Comparison of ENCODE assay signal across 8 mouse cellular contexts in the genomic region with DNA sequence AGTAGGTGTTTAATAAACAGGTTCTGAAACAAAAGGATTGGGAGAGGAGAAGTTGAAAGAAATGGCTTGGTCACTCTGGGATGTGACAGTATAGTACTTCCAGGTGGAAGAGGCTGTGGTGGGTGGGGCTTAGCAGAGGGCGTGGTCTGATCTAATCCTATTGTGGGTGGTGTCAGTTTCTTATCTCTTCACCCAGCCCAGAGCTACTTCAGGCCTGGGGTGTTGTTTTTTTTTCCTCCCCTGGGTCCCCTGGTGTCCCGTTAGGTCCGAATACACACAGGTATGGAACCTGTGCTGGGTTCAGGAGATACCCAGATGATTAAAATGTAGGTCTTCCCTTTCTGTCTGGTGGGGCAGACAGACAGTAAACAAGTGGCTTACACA. TPM values are rescaled to one million over a fixed set of nuclear protein-coding genes. Genes with fewer than 3 reads are reported as not detected.
DNase-seq lines count a peak whose midpoint lies in the region; ATAC-seq and TF ChIP-seq lines count a peak whose summit lies in the region.

No protein-coding gene starts in this region.

- no peaks in the 10 kb centered on the region for H3K36me3 ChIP-seq in forebrain, embryonic 13.5 days (ENCODE audit: poor library complexity, severe bottlenecking)
- H3K36me3 ChIP-seq in hindbrain, embryonic 14.5 days (replicated peaks; ENCODE audit: control insufficient read depth, insufficient read depth) = 0 out of 2 replicates have a peak, but pooled peaks cover 3% of the 10 kb centered on the region
- 0 out of 2 replicates have a peak, but pooled peaks cover 3% of the 10 kb centered on the region for H3K36me3 ChIP-seq in liver, embryonic 11.5 days (ENCODE audit: control insufficient read depth, insufficient read depth, low read length)
- no peaks in the 10 kb centered on the region for H3K36me3 ChIP-seq in myocyte (ENCODE audit: control insufficient read depth, insufficient read depth)

- DNase-seq in urinary bladder, adult 18-20 months (ENCODE audit: low spot score in 2 of 2) = peak; percentile 49 to 51
- DNase-seq in urinary bladder, adult 2 months (ENCODE audit: low spot score) = no peak
- no peak for DNase-seq in hindbrain, embryonic 14.5 days (ENCODE audit: low spot score)
- peak; percentile 71 for DNase-seq in liver, embryonic 11.5 days (ENCODE audit: low spot score)
- peak; percentile 84 for DNase-seq in thymus, postnatal 4 days
- no peak for DNase-seq in Muller cell, postnatal 12 days (ENCODE audit: inconsistent ontology term)

- no peaks in the 10 kb centered on the region for H3K9me3 ChIP-seq in forebrain, embryonic 13.5 days (replicated peaks)
- no peaks in the 10 kb centered on the region for H3K9me3 ChIP-seq in hindbrain, embryonic 14.5 days (ENCODE audit: control insufficient read depth, low read length)
- H3K9me3 ChIP-seq in liver, embryonic 11.5 days (ENCODE audit: control insufficient read depth, low read length) = no peaks in the 10 kb centered on the region

- ATAC-seq in forebrain, embryonic 13.5 days = no peak
- ATAC-seq in hindbrain, embryonic 14.5 days (ENCODE audit: low FRiP score) = no peak
- ATAC-seq in liver, embryonic 11.5 days (replicated peaks; ENCODE audit: low FRiP score) = peak; percentile 69

- 41% methylated on average over 3 of the region's 3 CpGs for WGBS in forebrain, embryonic 13.5 days
- 28% methylated on average over 3 of the region's 3 CpGs for WGBS in hindbrain, embryonic 14.5 days
- WGBS in liver, embryonic 11.5 days = 7% methylated on average over 3 of the region's 3 CpGs

- H3K4me3 ChIP-seq in forebrain, embryonic 13.5 days = no peak overlapping the region
- H3K4me3 ChIP-seq in hindbrain, embryonic 14.5 days (replicated peaks; ENCODE audit: low read length) = no peak overlapping the region
- H3K4me3 ChIP-seq in liver, embryonic 11.5 days (ENCODE audit: low read depth, low read length) = peak overlapping the region; percentile 100
- H3K4me3 ChIP-seq in myocyte = peak overlapping the region; percentile 31

- no peak for TF ChIP-seq POLR2A in myocyte (IDR thresholded peaks at IDR 0.05; ENCODE audit: insufficient read length, low read depth)

- H3K4me1 ChIP-seq in forebrain, embryonic 13.5 days = peaks cover 35% of the 10 kb centered on the region
- H3K4me1 ChIP-seq in hindbrain, embryonic 14.5 days (replicated peaks; ENCODE audit: control insufficient read depth, insufficient read depth, low read length) = peaks cover 30% of the 10 kb centered on the region
- H3K4me1 ChIP-seq in liver, embryonic 11.5 days (replicated peaks; ENCODE audit: control insufficient read depth, insufficient read depth, low read length) = peaks cover 36% of the 10 kb centered on the region

- H3K79me2 ChIP-seq in myocyte (ENCODE audit: control insufficient read depth, insufficient read depth) = peaks cover 13% of the 10 kb centered on the region

- peak overlapping the region; percentile 94 for H3K27ac ChIP-seq in forebrain, embryonic 13.5 days
- H3K27ac ChIP-seq in hindbrain, embryonic 14.5 days = peak overlapping the region; percentile 100
- H3K27ac ChIP-seq in liver, embryonic 11.5 days (ENCODE audit: low read depth, low read length) = peak overlapping the region; percentile 100

- H3ac ChIP-seq in myocyte (ENCODE audit: control insufficient read depth, insufficient read length) = no peak overlapping the region

- H3K9ac ChIP-seq in forebrain, embryonic 13.5 days = no peak overlapping the region
- H3K9ac ChIP-seq in hindbrain, embryonic 14.5 days = no peak overlapping the region
- peak overlapping the region; percentile 56 for H3K9ac ChIP-seq in liver, embryonic 11.5 days (ENCODE audit: low read depth, low read length)

- 0 out of 2 replicates have a peak overlapping the region, but pooled peaks have one; percentile 94 for H3K4me2 ChIP-seq in forebrain, embryonic 13.5 days
- no peak overlapping the region for H3K4me2 ChIP-seq in hindbrain, embryonic 14.5 days (replicated peaks)
- H3K4me2 ChIP-seq in liver, embryonic 11.5 days = peak overlapping the region; percentile 95
- H3K4me2 ChIP-seq in myocyte (ENCODE audit: low read depth) = peak overlapping the region; percentile 97

- H3K27me3 ChIP-seq in forebrain, embryonic 13.5 days = no peaks in the 10 kb centered on the region
- no peaks in the 10 kb centered on the region for H3K27me3 ChIP-seq in hindbrain, embryonic 14.5 days (ENCODE audit: control insufficient read depth, insufficient read depth, low read length)
- no peaks in the 10 kb centered on the region for H3K27me3 ChIP-seq in liver, embryonic 11.5 days (replicated peaks; ENCODE audit: control insufficient read depth, insufficient read depth, low read length)
- no peaks in the 10 kb centered on the region for H3K27me3 ChIP-seq in myocyte (ENCODE audit: control insufficient read depth, insufficient read depth, insufficient read length)

TF ChIP-seq in myocyte, 11 proteins besides CTCF, POLR2A, EP300 and RAD21:
- no peak for TF ChIP-seq USF1 (IDR thresholded peaks at IDR 0.05; ENCODE audit: low read depth)
- TF ChIP-seq MYOG (IDR thresholded peaks at IDR 0.05; ENCODE audit: control insufficient read depth in 1 of 3, insufficient read depth in 1 of 3, insufficient read length in 2 of 3, low read depth in 2 of 3) = no peak
- no peak for TF ChIP-seq CEBPB (IDR thresholded peaks at IDR 0.05; ENCODE audit: insufficient read depth, poor library complexity, severe bottlenecking)
- no peak for TF ChIP-seq MAX (IDR thresholded peaks at IDR 0.05; ENCODE audit: low read depth)
- TF ChIP-seq TCF12 (IDR thresholded peaks at IDR 0.05; ENCODE audit: insufficient read depth, poor library complexity, severe bottlenecking) = no peak
- no peak for TF ChIP-seq MYOD1 (IDR thresholded peaks at IDR 0.05; ENCODE audit: control insufficient read depth in 1 of 3, insufficient read length in 2 of 3, low read depth in 2 of 3)
- TF ChIP-seq TCF3 (IDR thresholded peaks at IDR 0.05; ENCODE audit: insufficient read length, low read depth) = no peak
- TF ChIP-seq POLR2AphosphoS2 (IDR thresholded peaks at IDR 0.05; ENCODE audit: insufficient read length, low read depth) = no peak
- TF ChIP-seq E2F4 (IDR thresholded peaks at IDR 0.05; ENCODE audit: insufficient read depth) = no peak
- no peak for TF ChIP-seq REST (IDR thresholded peaks at IDR 0.05; ENCODE audit: insufficient read depth, insufficient read length)
- TF ChIP-seq SRF (IDR thresholded peaks at IDR 0.05; ENCODE audit: control insufficient read depth, insufficient read length, low read depth) = no peak

RNA-seq across cellular contexts. Expression of a gene that starts 2.1 kb away (rescaled TPM):
- 59.0 and 71.8 TPM in 2 replicates for polyA plus RNA-seq in urinary bladder, adult 2 months (2012; rRNA removed)
- polyA plus RNA-seq in forebrain, embryonic 13.5 days (2015; fragmentation: Nextera tagmentation; extraction: Ambion mirVana) = 168 and 173 TPM in 2 replicates
- 93.0 and 100 TPM in 2 replicates for polyA plus RNA-seq in hindbrain, embryonic 14.5 days (2014; fragmentation: Nextera tagmentation; extraction: Ambion mirVana)
- 71.1 and 89.0 TPM in 2 replicates for polyA plus RNA-seq in liver, embryonic 11.5 days (2014; fragmentation: Nextera tagmentation; extraction: Ambion mirVana)
- polyA plus RNA-seq in myocyte (2012; fragmentation: generic; extraction: Trizol) = 59.4 TPM

Comparison
In these comparisons a context has a peak if more than half of its experiments do, and no peak if none do; other contexts are left out.
1. DNase-seq: peak in urinary bladder, adult 18-20 months (2 of 2), liver, embryonic 11.5 days (single experiment) and thymus, postnatal 4 days (single experiment); none in urinary bladder, adult 2 months (single experiment), hindbrain, embryonic 14.5 days (single experiment) and Muller cell, postnatal 12 days (single experiment).
2. H3K4me3 ChIP-seq: peak in liver, embryonic 11.5 days (single experiment) and myocyte (single experiment); none in forebrain, embryonic 13.5 days (single experiment) and hindbrain, embryonic 14.5 days (single experiment).
3. Peak in every context shown above with its lines, with median percentiles within 50 percentile points of each other: H3K27ac ChIP-seq.